Mouse (Mus musculus): ENCODE data around the gene Emc8.

Emc8 gene

DNA sequence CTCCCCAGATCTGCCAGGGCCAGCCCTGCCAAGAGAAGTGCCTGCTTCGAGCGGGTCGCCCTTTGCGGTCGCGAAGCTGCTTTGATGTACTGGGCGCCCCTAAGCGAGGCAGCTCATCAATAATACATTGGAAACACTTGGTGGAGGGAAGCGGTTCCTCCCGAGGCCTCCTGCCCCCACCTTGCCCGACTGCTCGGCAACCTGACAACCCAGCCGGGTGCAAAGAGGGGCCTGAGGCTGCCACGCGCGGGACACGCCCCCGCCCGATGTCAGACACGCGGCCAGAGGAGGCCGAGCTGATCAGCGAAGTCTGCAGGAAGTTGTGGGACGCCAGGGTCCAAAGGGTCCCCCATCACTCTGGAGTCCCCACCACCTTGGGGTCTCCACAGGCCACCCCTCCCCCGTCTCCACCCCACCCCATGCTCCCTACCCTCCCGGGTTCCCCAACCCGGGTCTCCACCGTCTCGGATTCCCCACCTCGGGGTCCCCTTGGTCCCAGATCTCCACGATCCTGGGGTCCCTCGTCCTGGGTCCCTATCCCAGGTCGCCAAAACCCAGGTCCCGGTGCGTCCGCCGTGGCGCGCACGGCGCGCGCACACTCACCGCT lies 34.6 kb downstream of the Emc8 start:
- no peak for DNase-seq

DNA sequence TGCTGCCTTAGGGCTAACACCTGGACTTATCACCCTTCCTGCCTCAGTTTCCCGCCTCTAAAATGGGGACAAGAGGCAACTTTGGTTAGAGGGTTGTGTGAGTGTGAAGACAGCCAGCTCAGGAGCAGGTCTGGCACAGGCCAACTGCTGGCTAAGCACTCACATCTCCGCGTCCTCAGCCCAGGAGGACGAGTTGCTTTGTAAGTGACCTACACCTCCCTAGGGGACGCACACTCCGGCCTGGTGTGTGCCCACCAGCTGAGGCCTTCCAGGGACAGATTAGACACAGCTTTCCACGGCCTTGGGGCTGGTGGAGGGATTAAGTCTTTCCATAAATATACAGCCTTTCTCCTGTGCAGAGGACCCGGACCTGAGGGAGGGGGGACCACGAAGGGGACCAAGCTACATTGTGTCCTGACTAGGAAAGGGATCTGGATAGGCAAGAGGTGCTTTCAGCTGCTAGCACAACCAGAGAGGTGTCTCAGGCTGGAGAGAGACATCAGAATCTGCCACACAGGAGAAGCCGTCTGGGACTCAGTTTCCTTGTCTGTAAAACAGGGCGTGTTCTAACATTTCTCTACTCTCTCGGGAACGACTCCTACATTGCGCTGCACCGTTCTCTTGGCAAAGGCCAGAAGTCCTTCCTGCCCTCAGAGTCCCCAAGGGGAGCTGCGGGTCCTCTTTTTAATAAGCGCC lies 35.3 kb downstream of the Emc8 start:
- DNase-seq = no peak

DNA sequence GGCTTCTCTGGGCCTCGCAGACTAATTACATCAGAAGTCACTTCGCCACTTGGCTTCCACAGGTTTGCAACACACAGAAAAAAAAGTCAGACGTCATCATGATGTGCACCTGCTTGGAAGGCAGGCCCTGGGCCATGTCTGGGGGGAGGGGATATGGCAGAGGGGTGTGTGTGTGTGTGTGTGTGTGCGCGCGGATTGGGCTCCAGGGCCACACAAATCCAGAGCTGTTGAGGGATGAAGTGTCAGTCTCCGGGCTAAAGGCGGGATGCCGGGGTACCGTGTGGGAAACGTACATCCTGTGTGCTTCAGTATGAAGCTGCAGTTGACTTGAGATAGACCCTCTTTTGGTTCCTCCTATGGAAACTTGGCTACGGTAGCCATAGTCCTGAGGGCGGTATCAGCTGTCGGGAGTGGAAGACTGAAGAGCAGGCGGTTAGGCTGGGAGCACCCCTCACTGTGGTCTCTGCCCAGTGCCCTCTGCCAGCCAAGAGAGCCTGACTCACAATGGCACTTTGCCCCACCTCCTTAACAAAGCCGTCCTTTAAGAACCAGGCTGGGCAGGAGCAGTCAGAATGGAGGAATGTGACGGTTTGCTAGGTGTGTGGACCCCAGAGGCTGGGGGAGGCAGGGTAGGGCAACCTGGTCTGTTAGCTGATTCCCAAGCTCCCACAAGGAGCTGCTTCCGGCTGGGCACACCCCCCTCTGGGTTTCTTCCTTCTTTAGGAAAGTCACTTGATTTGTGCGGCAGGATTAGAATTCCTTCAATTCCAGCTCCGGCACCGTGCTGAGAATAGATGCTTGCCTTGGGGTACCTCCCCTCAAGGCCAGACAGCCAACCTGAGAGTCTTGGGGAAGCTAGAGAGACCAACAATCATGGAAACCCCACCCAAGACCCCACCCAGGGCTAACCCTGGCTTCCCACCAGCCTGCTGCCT lies 36.7 kb downstream of the Emc8 start:
- DNase-seq = no peak

DNA sequence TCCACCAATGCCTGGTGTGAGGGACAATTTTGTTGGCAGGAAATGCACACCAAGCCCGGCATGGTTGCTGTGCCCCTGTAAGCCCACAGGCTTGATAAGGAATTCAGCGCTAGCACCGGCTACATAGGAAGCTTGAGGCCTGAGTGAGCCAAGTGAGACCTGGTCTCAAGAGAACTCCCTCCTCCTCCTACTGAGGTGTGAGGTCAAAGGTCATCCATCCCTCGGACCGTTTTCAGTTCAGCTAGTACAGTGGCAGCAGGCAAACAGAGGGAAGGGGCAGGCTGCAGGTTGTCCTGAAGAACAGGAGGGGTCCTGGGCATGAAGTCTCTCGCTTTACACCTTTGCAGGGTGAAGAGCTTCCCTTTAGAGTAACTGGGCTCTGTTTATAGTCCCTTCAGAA lies 37.5 kb downstream of the Emc8 start:
- no peak for DNase-seq

DNA sequence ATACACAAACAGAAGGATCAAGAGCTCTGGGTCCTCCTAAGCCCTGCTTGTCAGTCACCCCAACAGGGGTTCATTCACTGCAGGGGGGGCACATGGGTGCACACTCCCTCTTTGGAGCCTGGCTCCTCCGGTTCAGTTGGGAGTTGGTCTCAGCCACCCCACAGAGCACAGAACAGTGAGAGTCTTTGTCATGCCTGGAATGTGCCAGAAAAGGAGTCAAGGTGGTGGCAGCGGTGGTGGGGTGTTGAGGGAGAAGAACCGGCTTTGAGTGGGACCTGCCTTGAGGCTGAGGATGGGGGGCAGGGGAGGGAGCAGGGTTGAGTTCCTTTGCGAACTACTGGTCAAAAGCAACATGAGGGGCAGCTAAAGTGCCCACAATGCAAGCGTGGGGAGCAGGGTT lies 38.3 kb downstream of the Emc8 start:
- DNase-seq = no peak

DNA sequence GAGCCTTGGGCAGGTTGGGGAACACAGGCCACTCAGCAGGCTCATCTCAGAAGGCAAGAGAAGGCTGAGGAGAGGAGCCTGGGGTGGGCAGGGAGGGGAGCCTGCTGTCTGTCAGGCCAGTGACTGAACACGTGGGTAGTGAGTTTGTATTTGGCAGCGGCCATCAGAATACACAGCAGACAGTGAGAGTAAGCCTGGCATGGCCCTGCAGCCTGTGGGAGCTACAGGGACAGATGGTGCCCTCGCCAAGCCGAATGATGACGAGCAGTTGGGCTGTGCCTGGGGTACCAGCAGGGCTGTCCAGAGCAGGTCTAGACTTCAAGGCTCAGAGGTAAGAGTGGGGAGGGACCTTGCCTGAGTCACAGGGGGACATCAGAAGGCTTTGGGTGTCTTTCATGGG lies 41.1 kb downstream of the Emc8 start:
- no peak for DNase-seq

DNA sequence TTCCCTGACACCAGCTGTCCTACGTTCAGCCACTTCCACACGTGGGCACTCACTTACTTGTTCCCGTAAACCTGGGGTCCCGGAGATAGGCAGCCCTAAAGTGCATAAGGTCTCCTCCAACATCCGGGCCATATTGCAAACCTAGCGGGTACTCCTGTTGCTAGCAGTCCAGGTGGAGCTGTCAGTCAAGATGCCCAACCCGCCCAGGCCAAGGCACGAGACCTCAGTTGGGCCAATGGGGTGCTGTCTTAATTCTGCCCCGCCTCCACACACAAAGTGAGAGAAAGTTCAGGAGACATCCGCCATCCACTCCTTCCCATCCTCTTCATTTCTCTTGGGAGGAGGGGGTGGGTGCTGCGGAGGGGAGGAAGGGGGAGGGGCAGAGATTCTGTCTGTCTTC lies 41.9 kb downstream of the Emc8 start:
- no peak for DNase-seq

DNA sequence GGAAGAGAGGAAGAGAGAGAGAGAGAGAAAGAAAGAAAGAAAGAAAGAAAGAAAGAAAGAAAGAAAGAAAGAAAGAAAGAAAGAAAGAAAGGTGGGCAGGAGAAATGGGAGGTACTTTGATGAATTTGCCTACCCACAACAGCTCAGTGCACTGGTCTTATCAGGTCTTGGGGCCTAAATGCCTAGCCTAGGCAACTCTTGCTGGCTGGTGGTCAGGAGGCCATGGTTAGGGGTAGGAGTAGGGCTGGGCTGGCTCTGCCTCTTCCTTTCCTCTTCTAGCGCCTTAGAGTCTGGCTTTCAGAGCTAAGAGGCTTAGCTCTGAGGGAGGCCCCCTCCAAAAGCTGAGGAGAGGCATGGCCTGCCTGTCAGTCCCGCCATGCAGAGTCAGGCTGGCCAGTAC lies 44.8 kb downstream of the Emc8 start:
- no peak for DNase-seq

DNA sequence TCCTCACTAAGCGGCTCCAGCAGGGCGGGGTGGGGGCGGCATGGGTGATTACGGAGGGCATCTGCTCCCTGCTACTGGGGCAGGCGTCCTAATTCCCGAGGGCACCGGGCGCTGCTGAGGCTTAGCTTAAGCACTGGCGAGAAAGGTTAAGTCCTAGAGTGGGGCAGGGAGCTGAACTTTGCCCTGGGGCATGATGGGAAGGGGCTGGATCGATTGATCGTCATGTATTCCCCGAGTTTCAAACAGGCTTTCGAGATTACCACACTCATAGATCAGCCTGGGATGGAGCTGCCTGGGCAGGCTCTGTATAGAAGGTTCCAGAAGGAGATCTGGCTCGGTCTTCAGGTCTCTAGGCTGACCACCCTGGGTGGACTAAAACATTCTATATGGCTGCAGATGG lies 46.2 kb downstream of the Emc8 start:
- no peak for DNase-seq

DNA sequence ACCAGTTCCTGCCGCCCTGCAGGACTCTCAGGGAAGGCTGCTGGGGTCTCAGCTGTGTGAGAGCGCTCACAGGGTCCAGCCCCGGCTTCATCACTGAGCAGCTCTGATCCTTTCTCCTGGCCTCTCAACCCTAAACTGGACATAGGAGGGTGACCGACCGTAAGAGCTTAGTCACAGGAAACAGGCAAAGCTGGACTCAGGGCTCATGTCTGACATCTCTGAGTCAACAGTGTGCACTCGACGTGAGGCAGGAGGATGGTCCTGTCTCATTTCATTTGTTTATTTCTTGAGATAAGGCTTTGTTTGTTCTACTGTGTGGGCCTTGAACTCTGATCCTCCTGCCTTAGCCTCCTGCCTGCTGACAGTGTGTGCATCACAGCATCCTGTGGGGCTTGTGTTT lies 47.9 kb downstream of the Emc8 start:
- no peak for DNase-seq

DNA sequence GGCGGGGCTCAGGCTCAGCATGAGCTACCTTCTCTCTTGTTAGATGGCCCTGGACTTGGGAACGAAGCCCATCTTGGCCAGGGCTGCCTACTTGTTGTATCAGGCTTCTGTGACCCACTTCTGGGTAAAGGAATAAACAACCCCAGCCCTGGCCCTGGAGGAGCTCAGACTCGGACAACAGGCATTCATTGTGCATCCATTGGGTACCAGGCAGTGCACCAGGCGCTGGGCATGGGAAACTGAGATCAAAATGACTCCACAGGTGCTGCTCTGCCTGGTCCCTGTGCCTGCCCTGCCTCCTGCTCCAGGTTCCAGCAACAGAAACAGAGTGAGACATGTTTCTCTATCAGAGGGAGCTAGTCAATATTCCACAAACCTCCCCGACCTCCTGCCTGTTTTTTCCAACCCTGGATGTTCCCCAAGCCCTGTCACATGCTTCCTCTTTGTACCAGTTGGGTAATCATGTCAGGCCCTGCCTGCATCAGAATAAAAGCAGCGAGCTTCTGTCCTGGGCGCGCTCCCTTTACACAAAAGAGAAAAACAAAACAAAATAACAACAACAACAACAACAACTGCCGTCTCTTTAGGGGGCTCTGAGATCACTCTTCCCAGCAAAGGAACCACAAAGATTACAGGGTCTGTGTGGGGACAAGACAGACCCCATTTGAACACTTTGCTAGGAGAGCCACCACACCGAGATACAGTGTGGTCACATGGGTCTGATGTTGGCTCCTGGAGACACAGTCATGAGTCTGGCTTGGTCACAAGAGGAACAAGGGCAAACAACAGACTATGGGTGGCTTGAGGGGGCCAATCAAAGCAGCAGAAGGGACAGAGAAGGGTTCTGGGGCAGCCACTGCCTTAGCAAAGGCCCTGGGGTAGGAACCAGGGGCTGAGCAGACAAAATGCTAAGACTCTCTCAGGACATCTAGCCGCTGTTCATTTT lies 48.9 kb downstream of the Emc8 start:
- no peak for DNase-seq

DNA sequence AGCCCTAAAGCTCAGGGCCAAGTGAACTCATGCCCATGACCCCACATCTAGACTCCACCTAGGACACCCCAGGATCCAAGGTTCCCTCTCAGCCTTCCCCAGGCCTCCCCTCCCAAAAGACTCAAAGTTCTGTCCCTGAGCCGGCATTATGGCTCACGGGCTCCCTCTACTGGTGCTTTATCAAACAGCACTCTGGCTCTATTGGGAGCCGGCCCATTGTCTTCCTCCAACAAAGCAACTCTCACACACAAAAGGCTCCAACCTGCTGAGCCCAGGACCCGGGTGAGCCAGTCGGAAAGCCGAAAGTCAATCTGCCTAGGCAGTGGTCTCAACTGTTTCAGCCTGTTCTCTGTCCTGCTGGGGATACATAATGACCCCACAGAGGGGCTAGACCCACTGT lies 50.3 kb downstream of the Emc8 start:
- DNase-seq = peak; percentile 23 to 61

DNA sequence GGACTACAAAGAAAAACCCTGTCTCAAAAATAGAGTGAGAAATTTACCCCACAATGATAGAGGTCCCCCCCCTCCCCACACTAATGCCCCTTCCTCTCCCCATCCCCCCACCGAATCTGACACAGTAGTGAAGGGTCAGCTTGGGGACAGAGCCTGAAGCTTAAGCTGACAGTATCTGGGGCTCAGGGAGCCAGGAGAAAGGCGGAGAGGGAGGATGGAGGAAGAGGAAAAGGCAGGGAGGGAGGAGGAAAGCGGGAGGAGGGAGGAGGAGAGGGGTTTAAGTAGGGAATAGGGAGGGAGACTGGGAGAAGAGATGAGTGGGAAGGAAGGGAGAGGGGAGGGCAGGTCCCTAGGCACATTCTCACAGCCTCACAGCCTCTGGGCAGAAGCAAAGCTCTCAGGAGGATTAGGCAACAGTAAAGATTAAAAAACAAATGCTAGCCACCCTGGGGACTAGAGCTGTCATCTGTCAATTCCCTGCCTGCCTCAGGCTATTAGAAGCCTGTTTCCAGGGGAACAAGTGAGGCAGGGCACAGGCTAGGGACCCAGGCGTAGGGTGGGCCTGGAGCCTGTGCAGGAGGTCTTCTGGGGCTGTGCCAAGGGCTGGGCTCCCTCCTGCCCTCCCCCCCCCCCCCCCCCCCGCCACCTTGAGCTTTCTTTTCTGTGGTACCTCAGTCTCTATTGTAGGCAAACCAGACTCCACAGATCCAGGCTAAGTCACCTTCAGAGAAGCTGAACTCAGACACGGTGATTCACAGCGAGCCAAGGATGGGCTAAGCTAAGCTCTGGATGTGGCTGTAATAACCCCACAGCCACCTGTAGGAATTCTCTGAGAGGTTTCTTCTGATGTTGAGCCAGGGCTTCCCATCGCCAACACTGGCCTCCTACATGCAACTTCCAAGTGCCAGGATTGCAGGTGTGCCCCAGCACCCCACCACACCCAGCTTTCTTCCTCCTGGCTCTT lies 51.4 kb downstream of the Emc8 start:
- DNase-seq = no peak

DNA sequence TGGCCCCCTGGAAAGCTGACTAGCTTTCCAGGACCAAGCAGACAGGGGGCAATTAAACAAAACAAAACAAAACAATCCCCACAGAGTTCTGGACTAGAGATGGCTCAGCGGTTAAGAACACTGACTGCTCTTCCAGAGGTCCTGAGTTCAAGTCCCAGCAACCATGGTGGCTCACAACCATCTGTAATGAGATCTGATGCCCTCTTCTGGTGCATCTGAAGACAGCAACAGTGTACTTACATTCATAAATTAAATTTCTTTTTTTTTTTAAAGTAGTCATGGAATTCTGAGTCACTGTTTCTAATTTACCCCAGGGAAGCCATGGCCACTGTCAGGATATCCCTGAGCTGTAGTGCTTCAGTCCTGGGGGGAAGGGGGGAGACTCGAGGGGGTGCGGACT lies 53.9 kb downstream of the Emc8 start:
- DNase-seq = no peak

DNA sequence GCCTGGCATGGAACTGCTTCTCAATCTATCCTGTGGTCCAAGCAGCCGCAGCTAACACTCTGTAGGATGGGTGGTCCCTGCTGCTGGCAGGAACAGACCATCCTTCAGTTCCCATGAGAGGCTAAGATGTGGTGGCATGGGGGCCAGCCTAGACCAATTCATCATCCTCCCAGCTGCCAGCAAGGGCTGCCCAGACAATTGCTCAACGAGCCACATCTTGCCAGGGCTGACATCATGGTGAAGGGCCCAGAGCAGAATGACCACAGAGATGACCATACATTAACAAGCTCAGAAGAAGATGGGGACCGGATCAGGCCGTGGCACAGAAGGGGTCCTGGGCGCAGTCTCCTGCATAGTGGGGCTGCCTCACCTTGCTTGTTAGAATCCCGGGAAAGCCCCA lies 57.5 kb downstream of the Emc8 start:
- no peak for DNase-seq

DNA sequence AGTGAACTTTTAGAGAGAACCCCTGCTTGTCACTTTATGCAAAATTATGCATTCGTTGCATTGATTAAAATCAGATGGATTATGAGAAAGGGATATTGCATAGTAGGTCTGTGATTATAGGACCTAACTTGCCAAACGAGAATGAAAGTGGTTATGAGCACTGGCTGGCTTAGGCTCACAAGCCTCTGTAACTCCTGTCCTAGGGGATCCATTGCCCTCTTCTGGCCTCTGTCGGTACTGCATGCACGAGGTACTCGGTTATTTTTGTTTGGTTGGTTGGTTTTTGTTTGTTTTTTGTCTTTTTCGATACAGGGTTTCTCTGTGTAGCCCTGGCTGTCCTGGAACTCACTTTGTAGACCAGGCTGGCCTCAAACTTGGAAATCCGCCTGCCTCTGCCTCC lies 60.5 kb downstream of the Emc8 start:
- DNase-seq = peak; percentile 57 to 85

DNA sequence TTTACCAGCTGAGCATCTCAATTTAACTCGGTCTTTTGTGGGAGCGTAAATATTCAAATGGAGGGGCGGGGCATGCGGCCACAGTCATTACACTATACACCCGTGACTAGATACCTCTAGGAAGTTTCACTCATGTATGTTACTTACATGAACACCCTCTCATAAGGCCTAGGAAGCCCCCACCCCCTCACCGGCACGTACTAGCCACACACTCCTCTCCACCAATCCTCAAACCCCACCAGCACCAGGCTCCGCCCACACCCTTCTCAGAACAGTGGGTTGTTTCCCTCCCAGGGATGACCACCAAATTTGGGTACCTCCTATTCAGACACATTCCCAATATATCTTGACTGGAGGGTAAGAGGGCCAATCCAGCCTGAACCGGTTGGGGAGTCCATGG lies 60.9 kb downstream of the Emc8 start:
- no peak for DNase-seq
